Mouse (Mus musculus) kidney, adult 18-20 months (tissue): ENCODE measurements around the gene Adprm.

Source experiments
- DNase-seq: peaks from one replicate; pipeline ENCODE4 v3.0.0; 2021

Adprm gene

GRCm38 (mm10) chr11:67022354-67023115 is 29.9 kb downstream of the Adprm start:
- DNase-seq: no peak

GRCm38 (mm10) chr11:67020948-67021347 is 31.4 kb downstream of the Adprm start:
- DNase-seq: peak; percentile 71

- DNase-seq: peak; percentile 27
Measured at GRCm38 (mm10) chr11:67019711-67020475, 32.5 kb downstream of the Adprm start.

GRCm38 (mm10) chr11:67017801-67018591 is 34.4 kb downstream of the Adprm start:
- DNase-seq: no peak

- DNase-seq: no peak
Measured at GRCm38 (mm10) chr11:67011635-67012034, 40.8 kb downstream of the Adprm start.

- DNase-seq: no peak
Measured at GRCm38 (mm10) chr11:67010430-67010829, 42.0 kb downstream of the Adprm start.

GRCm38 (mm10) chr11:67008528-67008927 is 43.9 kb downstream of the Adprm start:
- no peak for DNase-seq

- no peak for DNase-seq
Measured at GRCm38 (mm10) chr11:67007961-67008360, 44.4 kb downstream of the Adprm start.

GRCm38 (mm10) chr11:67002911-67003310 is 49.5 kb downstream of the Adprm start:
- no peak for DNase-seq

GRCm38 (mm10) chr11:67001717-67002116 is 50.7 kb downstream of the Adprm start:
- no peak for DNase-seq

- DNase-seq: no peak
Measured at GRCm38 (mm10) chr11:67000671-67001070, 51.7 kb downstream of the Adprm start.

GRCm38 (mm10) chr11:66998467-66999403 is 53.7 kb downstream of the Adprm start:
- peak; percentile 88 for DNase-seq

GRCm38 (mm10) chr11:66996446-66996845 is 55.9 kb downstream of the Adprm start:
- DNase-seq: no peak

- DNase-seq: no peak
Measured at GRCm38 (mm10) chr11:66993674-66994073, 58.7 kb downstream of the Adprm start.

GRCm38 (mm10) chr11:66992150-66992549 is 60.2 kb downstream of the Adprm start:
- no peak for DNase-seq
